Mouse (Mus musculus) neutrophil, adult 59 days (primary cell): Measurements from ENCODE around the gene Ptprcap. TPM values are rescaled to one million over a fixed set of nuclear protein-coding genes. Genes with fewer than 3 reads are reported as not detected.

ENCODE experiments used
- total RNA-seq, 2 experiments: library from RNA; stranded (reverse); gene quantifications; 1 replicate in 1 of 2; 2 replicates in 1 of 2; pipeline ENCODE4 v1.2.4; 2023

Gene Ptprcap
- total RNA-seq, result 10 to 100 TPM; 13.8 to 18.6 TPM

GRCm38 (mm10) chr19:4153232-4153654 is at the start of gene Ptprcap:
Gene Ptprcap (plus strand): TSS chr19:4153604.

GRCm38 (mm10) chr19:4125741-4126696 is 27.4 kb upstream of the Ptprcap start, which contains the start of gene Aip:
Gene Aip (minus strand): TSS chr19:4125858.

DNA sequence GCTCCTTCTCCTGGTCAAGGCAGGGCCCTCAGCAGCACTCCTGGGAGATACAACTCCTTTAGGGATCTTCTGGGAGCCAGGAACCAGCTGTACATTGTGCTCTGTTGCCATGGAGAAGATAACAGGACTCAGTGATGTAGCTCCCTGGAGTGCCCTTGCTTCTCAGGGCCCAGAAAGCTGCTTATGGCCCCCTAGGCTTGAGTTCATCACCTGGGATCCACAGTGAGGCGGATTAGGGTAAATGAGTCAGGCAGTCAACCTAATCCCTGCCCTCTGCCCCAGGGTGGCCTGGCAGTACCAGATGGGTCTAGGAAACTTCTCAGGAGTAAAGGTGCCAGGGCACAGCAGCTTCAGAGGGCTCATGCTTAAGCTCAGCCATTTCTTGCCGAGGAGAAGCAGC is 14.0 kb upstream of the Ptprcap start, which contains the start of gene Gpr152:
Gpr152 (plus strand) TSS at position 342 of the 400 bp plus-strand sequence.

GRCm38 (mm10) chr19:4143759-4144268 is 9.6 kb upstream of the Ptprcap start, which contains the start of gene Cabp4:
Gene Cabp4 (minus strand): TSS chr19:4144033.

GRCm38 (mm10) chr19:4148491-4148806 is 5.0 kb upstream of the Ptprcap start, which contains the start of gene Coro1b:
Gene Coro1b (plus strand): TSS chr19:4148619.

GRCm38 (mm10) chr19:4162646-4163542 is 9.5 kb downstream of the Ptprcap start, which contains the start of gene Rps6kb2:
Gene Rps6kb2 (minus strand): TSS chr19:4163354.

GRCm38 (mm10) chr19:4175368-4175947 is 22.1 kb downstream of the Ptprcap start, which contains the start of gene Carns1:
Gene Carns1 (minus strand): TSS chr19:4175479.

GRCm38 (mm10) chr19:4190831-4191334 is 37.5 kb downstream of the Ptprcap start, which contains the start of gene Tbc1d10c:
Gene Tbc1d10c (minus strand): TSS chr19:4191284.

GRCm38 (mm10) chr19:4191528-4192250 is 38.3 kb downstream of the Ptprcap start, which contains the start of gene Ppp1ca:
Gene Ppp1ca (plus strand): TSS chr19:4192065.

DNA sequence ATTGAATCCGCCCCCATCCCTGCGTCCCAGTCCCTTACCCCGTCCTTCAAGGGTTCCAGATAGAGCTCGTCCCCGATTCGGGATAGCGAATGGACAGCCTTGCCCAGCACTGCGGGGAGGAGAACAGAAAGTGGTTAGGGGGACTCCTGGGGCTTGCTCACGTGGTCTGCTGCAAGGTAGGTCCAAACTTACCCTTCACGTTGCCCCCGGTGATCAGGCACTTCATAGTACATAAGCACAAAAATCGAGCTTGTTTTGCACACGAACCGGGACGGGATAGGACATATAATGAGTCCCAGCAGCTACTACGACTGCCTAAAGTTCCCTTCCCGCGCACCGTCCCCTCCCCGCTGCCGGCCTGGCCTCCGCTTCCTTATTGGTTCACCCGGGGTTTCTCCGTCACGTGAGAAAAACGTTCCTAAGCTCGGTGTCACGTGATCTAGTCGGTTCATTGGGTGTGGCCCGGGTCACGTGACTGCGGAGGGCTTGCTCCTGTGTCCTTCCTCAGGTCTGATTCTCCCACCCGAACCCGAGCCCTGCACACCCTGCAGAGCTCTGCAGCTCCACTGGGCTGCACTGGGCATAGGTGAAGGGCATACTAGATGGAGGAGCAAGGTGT is 48.0 kb downstream of the Ptprcap start, which contains the start of gene Rad9a:
Rad9a (minus strand) TSS at position 372 of the 619 bp plus-strand sequence.

Other genes starting within 250 kb of the Ptprcap start
- 100 to 1,000 TPM; 221 to 250 TPM for gene Tcirg1, start 246.5 kb upstream of the Ptprcap start, total RNA-seq
- 10 to 100 TPM; 52.9 to 70.6 TPM for gene Ndufs8, start 240.8 kb upstream of the Ptprcap start, total RNA-seq
- gene Aldh3b1, start 223.8 kb upstream of the Ptprcap start, total RNA-seq, result 100 to 1,000 TPM; 143 to 153 TPM
- 100 to 1,000 TPM; 236 to 316 TPM for gene Unc93b1, start 218.4 kb upstream of the Ptprcap start, total RNA-seq
- gene Aldh3b3, start 195.0 kb upstream of the Ptprcap start, total RNA-seq, result 10 to 100 TPM in 1 of 2 experiments, 1 to 10 TPM in 1; 9.9 to 11.1 TPM
- gene Aldh3b2, start 181.3 kb upstream of the Ptprcap start, total RNA-seq, result 10 to 100 TPM; 12.6 to 14.7 TPM
- gene Acy3, start 167.0 kb upstream of the Ptprcap start, total RNA-seq, result under 1 TPM; 0.53 to 0.88 TPM
- gene Tbx10, start 160.9 kb upstream of the Ptprcap start, total RNA-seq, result not detected
- 1 to 10 TPM; 4.7 to 4.8 TPM for gene Nudt8, start 153.0 kb upstream of the Ptprcap start, total RNA-seq
- gene Gm49405, start 153.0 kb upstream of the Ptprcap start, total RNA-seq, result 1 to 10 TPM in 1 of 2 experiments, under 1 TPM in 1; 0.33 to 1.0 TPM
- gene Doc2g, start 150.3 kb upstream of the Ptprcap start, total RNA-seq, result under 1 TPM; 0.57 to 0.73 TPM
- 10 to 100 TPM; 68.4 to 70.8 TPM for gene Ndufv1, start 140.8 kb upstream of the Ptprcap start, total RNA-seq
- 10 to 100 TPM; 63.6 to 65.3 TPM for gene Gstp1, start 115.6 kb upstream of the Ptprcap start, total RNA-seq
- 1 to 10 TPM; 8.2 to 9.4 TPM for gene Gstp2, start 107.6 kb upstream of the Ptprcap start, total RNA-seq
- 1 to 10 TPM; 6.6 to 7.7 TPM for gene Gstp3, start 94.0 kb upstream of the Ptprcap start, total RNA-seq
- not detected for gene Cabp2, start 72.0 kb upstream of the Ptprcap start, total RNA-seq
- 100 to 1,000 TPM; 228 to 257 TPM for gene Cdk2ap2, start 56.4 kb upstream of the Ptprcap start, total RNA-seq
- gene Pitpnm1, start 53.6 kb upstream of the Ptprcap start, total RNA-seq, result 100 to 1,000 TPM; 185 to 192 TPM
- gene Aip, start 27.7 kb upstream of the Ptprcap start, total RNA-seq, result 100 to 1,000 TPM; 108 TPM
- under 1 TPM in 1 of 2 experiments, not detected in 1; 0.13 TPM for gene Gpr152, start 13.8 kb upstream of the Ptprcap start, total RNA-seq
- under 1 TPM; 0.67 to 0.82 TPM for gene Cabp4, start 9.6 kb upstream of the Ptprcap start, total RNA-seq
- 100 to 1,000 TPM; 188 to 219 TPM for gene Coro1b, start 5.0 kb upstream of the Ptprcap start, total RNA-seq
- 10 to 100 TPM; 34.4 to 42.3 TPM for gene Rps6kb2, start 9.8 kb downstream of the Ptprcap start, total RNA-seq
- 10 to 100 TPM; 34.4 to 34.6 TPM for gene Carns1, start 21.9 kb downstream of the Ptprcap start, total RNA-seq
- 100 to 1,000 TPM; 126 to 134 TPM for gene Tbc1d10c, start 37.7 kb downstream of the Ptprcap start, total RNA-seq
- gene Ppp1ca, start 38.5 kb downstream of the Ptprcap start, total RNA-seq, result 100 to 1,000 TPM; 433 to 455 TPM
- gene Rad9a, start 48.1 kb downstream of the Ptprcap start, total RNA-seq, result 10 to 100 TPM; 28.4 to 29.8 TPM
- gene Clcf1, start 60.6 kb downstream of the Ptprcap start, total RNA-seq, result 1 to 10 TPM; 2.5 to 4.2 TPM
- gene AC109138.7, start 60.8 kb downstream of the Ptprcap start, total RNA-seq, result not detected
- 10 to 100 TPM; 53.1 to 57.3 TPM for gene Pold4, start 78.3 kb downstream of the Ptprcap start, total RNA-seq
- gene Ssh3, start 115.6 kb downstream of the Ptprcap start, total RNA-seq, result 10 to 100 TPM; 28.7 to 35.5 TPM
- gene Ankrd13d, start 129.5 kb downstream of the Ptprcap start, total RNA-seq, result 10 to 100 TPM; 33.9 to 37.4 TPM
- 100 to 1,000 TPM; 428 to 445 TPM for gene Grk2, start 152.6 kb downstream of the Ptprcap start, total RNA-seq
- 100 to 1,000 TPM in 1 of 2 experiments, 10 to 100 TPM in 1; 98.8 to 114 TPM for gene Kdm2a, start 244.7 kb downstream of the Ptprcap start, total RNA-seq